Mouse (Mus musculus) neural tube, embryonic 15.5 days (tissue): Measurements from ENCODE around the gene Sox18. TPM values are rescaled to one million over a fixed set of nuclear protein-coding genes. Genes with fewer than 3 reads are reported as not detected.
A peak's percentile ranks its signal among the peaks of the same experiment; 100 is the strongest.

Source experiments
- ATAC-seq: fragments of 200-750 bp; cut with Nextera tagmentation; 2 replicates; pipeline ENCODE4 v1.8.0; 2017; ENCODE audit warnings: mild to moderate bottlenecking, moderate TSS enrichment, moderate library complexity; ENCODE audit not compliant: low FRiP score
- H3K27ac ChIP-seq: fragments of 300-500 bp; sonication (generic); replicated peaks from 2 replicates; pipeline ENCODE4 v1.5.1; 2015; ENCODE audit warnings: mild to moderate bottlenecking, inconsistent platforms
- H3K27me3 ChIP-seq: fragments of 300-500 bp; sonication (generic); replicated peaks from 2 replicates; pipeline ENCODE4 v1.6.1; 2015; ENCODE audit warnings: inconsistent platforms
- H3K36me3 ChIP-seq: fragments of 300-500 bp; sonication (generic); 2 replicates; pipeline ENCODE4 v1.6.1; 2015; ENCODE audit warnings: inconsistent platforms
- H3K4me1 ChIP-seq: fragments of 300-500 bp; sonication (generic); 2 replicates; pipeline ENCODE4 v1.6.1; 2015; ENCODE audit warnings: inconsistent platforms
- H3K4me2 ChIP-seq: fragments of 300-500 bp; sonication (generic); 2 replicates; pipeline ENCODE4 v1.6.1; 2015; ENCODE audit warnings: inconsistent platforms, mild to moderate bottlenecking, moderate library complexity
- H3K4me3 ChIP-seq: fragments of 300-500 bp; sonication (generic); replicated peaks from 2 replicates; pipeline ENCODE4 v1.5.1; 2015; ENCODE audit warnings: mild to moderate bottlenecking, inconsistent platforms
- H3K9ac ChIP-seq: fragments of 300-500 bp; sonication (generic); replicated peaks from 2 replicates; pipeline ENCODE4 v1.6.1; 2015; ENCODE audit warnings: mild to moderate bottlenecking, inconsistent platforms
- H3K9me3 ChIP-seq: fragments of 300-500 bp; sonication (generic); replicated peaks from 2 replicates; pipeline ENCODE4 v1.6.1; 2016; ENCODE audit warnings: inconsistent platforms
- WGBS: fragments of 180-500 bp; shearing (Covaris S2); methylation state at CpG from one replicate; pipeline ENCODE4 v1.1.7; 2015; ENCODE audit warnings: mixed read lengths; 5-methylcytosine and 5-hydroxymethylcytosine counted together
- polyA plus RNA-seq: library from polyadenylated mRNA; unstranded; fragments of >200 nt; fragmentation: Nextera tagmentation; extraction: Ambion mirVana; gene quantifications from 2 replicates; pipeline ENCODE4 v1.2.1, GENCODE M21; 2015

The Sox18 gene
- polyA plus RNA-seq, 1 experiment from 2014 or later = 21.0 TPM

GRCm38 (mm10) chr2:181679951-181680715 lies 8.7 kb upstream of the Sox18 start, which contains the start of gene Tcea2:
Gene Tcea2, plus strand, starts transcription at chr2:181680310.
- H3K27me3 ChIP-seq = no peaks in the 10 kb centered on the region
- peaks cover 5% of the 10 kb centered on the region; the same call in 1 of the 2 replicates for H3K36me3 ChIP-seq
- H3K9ac ChIP-seq = peak within 1 kb of the TSS; percentile 78
- H3K27ac ChIP-seq = peak within 1 kb of the TSS; percentile 76
- H3K9me3 ChIP-seq = no peaks in the 10 kb centered on the region
- H3K4me2 ChIP-seq = peak within 1 kb of the TSS; percentile 83
- peak; percentile 64 for ATAC-seq
- peaks cover 40% of the 10 kb centered on the region for H3K4me1 ChIP-seq
- WGBS = under 1% methylated on average over 69 of the region's 69 CpGs
- H3K4me3 ChIP-seq = peak within 1 kb of the TSS; percentile 58

GRCm38 (mm10) chr2:181678780-181679179 lies 7.3 kb upstream of the Sox18 start:
- ATAC-seq = peak; percentile 43
- H3K9ac ChIP-seq = no peak overlapping the region
- 0 out of 2 replicates have a peak, but pooled peaks cover 6% of the 10 kb centered on the region for H3K27me3 ChIP-seq
- H3K4me1 ChIP-seq = peaks cover 40% of the 10 kb centered on the region
- H3K4me2 ChIP-seq = no peak overlapping the region
- no peaks in the 10 kb centered on the region for H3K9me3 ChIP-seq
- H3K36me3 ChIP-seq = no peaks in the 10 kb centered on the region
- H3K4me3 ChIP-seq = no peak overlapping the region
- no peak overlapping the region for H3K27ac ChIP-seq
- WGBS = 51% methylated on average over 1 of the region's 1 CpGs

GRCm38 (mm10) chr2:181677755-181678098 lies 6.3 kb upstream of the Sox18 start:
- no peak overlapping the region for H3K27ac ChIP-seq
- 64% methylated on average over 3 of the region's 3 CpGs for WGBS

GRCm38 (mm10) chr2:181677096-181677754 lies 5.8 kb upstream of the Sox18 start:
- H3K9ac ChIP-seq = no peak overlapping the region
- WGBS = 54% methylated on average over 5 of the region's 5 CpGs
- no peak for ATAC-seq
- no peak overlapping the region for H3K4me2 ChIP-seq
- peaks cover 38% of the 10 kb centered on the region for H3K4me1 ChIP-seq
- peaks cover 22% of the 10 kb centered on the region for H3K27me3 ChIP-seq
- peak overlapping the region; percentile 64 for H3K27ac ChIP-seq
- H3K4me3 ChIP-seq = no peak overlapping the region
- H3K36me3 ChIP-seq = no peaks in the 10 kb centered on the region
- H3K9me3 ChIP-seq = no peaks in the 10 kb centered on the region

More at GRCm38 (mm10) chr2:181677755-181678098, 6.3 kb upstream of the Sox18 start:
- H3K4me3 ChIP-seq = no peak overlapping the region
- ATAC-seq = no peak
- H3K9ac ChIP-seq = no peak overlapping the region
- peaks cover 17% of the 10 kb centered on the region for H3K27me3 ChIP-seq
- no peak overlapping the region for H3K4me2 ChIP-seq
- no peaks in the 10 kb centered on the region for H3K9me3 ChIP-seq
- H3K4me1 ChIP-seq = peaks cover 40% of the 10 kb centered on the region
- no peaks in the 10 kb centered on the region for H3K36me3 ChIP-seq

- Histone ChIP-seq H3K27ac (peak overlapping the region; percentile 64), H3K4me3 (no peak overlapping the region), H3K36me3 (no peaks in the 10 kb centered on the region), H3K4me2 (no peak overlapping the region), H3K9ac (no peak overlapping the region), H3K27me3 (peaks cover 30% of the 10 kb centered on the region), H3K9me3 (no peaks in the 10 kb centered on the region), H3K4me1 (peaks cover 34% of the 10 kb centered on the region)
- ATAC-seq = no peak
- WGBS = 39% methylated on average over 2 of the region's 2 CpGs
These were observed 5.0 kb upstream of the Sox18 start for GRCm38 (mm10) chr2:181676424-181676823.

- H3K27me3 ChIP-seq = peaks cover 40% of the 10 kb centered on the region
- no peaks in the 10 kb centered on the region for H3K36me3 ChIP-seq
- peaks cover 34% of the 10 kb centered on the region for H3K4me1 ChIP-seq
- peak overlapping the region; percentile 44 for H3K4me2 ChIP-seq
- 0 out of 2 replicates have a peak overlapping the region, but pooled peaks have one; percentile 41 for H3K27ac ChIP-seq
- H3K9me3 ChIP-seq = no peaks in the 10 kb centered on the region
- H3K4me3 ChIP-seq = no peak overlapping the region
- no peak for ATAC-seq
- H3K9ac ChIP-seq = no peak overlapping the region
- WGBS = 4% methylated on average over 14 of the region's 14 CpGs
These were observed 4.0 kb upstream of the Sox18 start for GRCm38 (mm10) chr2:181675454-181675853.

- Histone ChIP-seq H3K9ac (no peak overlapping the region), H3K4me2 (no peak overlapping the region), H3K4me1 (peaks cover 38% of the 10 kb centered on the region), H3K36me3 (no peaks in the 10 kb centered on the region), H3K4me3 (no peak overlapping the region), H3K9me3 (no peaks in the 10 kb centered on the region), H3K27ac (0 out of 2 replicates have a peak overlapping the region, but pooled peaks have one; percentile 41), H3K27me3 (peaks cover 45% of the 10 kb centered on the region)
- WGBS = 82% methylated on average over 4 of the region's 4 CpGs
- no peak for ATAC-seq
These were observed 3.5 kb upstream of the Sox18 start for GRCm38 (mm10) chr2:181674934-181675333.

GRCm38 (mm10) chr2:181673501-181673900 lies 2.1 kb upstream of the Sox18 start:
- no peak for ATAC-seq
- no peak overlapping the region for H3K4me2 ChIP-seq
- no peak overlapping the region for H3K9ac ChIP-seq
- no peaks in the 10 kb centered on the region for H3K36me3 ChIP-seq
- H3K4me1 ChIP-seq = peaks cover 32% of the 10 kb centered on the region
- H3K27ac ChIP-seq = no peak overlapping the region; the same call in 1 of the 2 replicates
- 64% methylated on average over 1 of the region's 1 CpGs for WGBS
- peaks cover 58% of the 10 kb centered on the region for H3K27me3 ChIP-seq
- H3K9me3 ChIP-seq = no peaks in the 10 kb centered on the region
- no peak overlapping the region for H3K4me3 ChIP-seq

GRCm38 (mm10) chr2:181671984-181672383 lies 544 bp upstream of the Sox18 start:
- H3K4me3 ChIP-seq = peak overlapping the region; percentile 38; the same call in 1 of the 2 replicates
- peak overlapping the region; percentile 64 for H3K4me2 ChIP-seq
- no peaks in the 10 kb centered on the region for H3K36me3 ChIP-seq
- WGBS = 30% methylated on average over 7 of the region's 7 CpGs
- H3K4me1 ChIP-seq = peaks cover 32% of the 10 kb centered on the region
- ATAC-seq = no peak
- no peaks in the 10 kb centered on the region for H3K9me3 ChIP-seq
- no peak overlapping the region for H3K9ac ChIP-seq
- H3K27me3 ChIP-seq = peaks cover 67% of the 10 kb centered on the region
- H3K27ac ChIP-seq = no peak overlapping the region

GRCm38 (mm10) chr2:181670913-181671311 lies 528 bp downstream of the Sox18 start:
- Histone ChIP-seq H3K4me3 (peak overlapping the region; percentile 38), H3K9me3 (no peaks in the 10 kb centered on the region), H3K27me3 (peaks cover 67% of the 10 kb centered on the region), H3K4me1 (peaks cover 27% of the 10 kb centered on the region), H3K9ac (peak overlapping the region; percentile 32; the same call in 1 of the 2 replicates), H3K4me2 (peak overlapping the region; percentile 64), H3K36me3 (no peaks in the 10 kb centered on the region), H3K27ac (no peak overlapping the region)
- under 1% methylated on average over 41 of the region's 41 CpGs for WGBS
- ATAC-seq = no peak

- H3K4me2 ChIP-seq = peak overlapping the region; percentile 64
- peak overlapping the region; percentile 38 for H3K4me3 ChIP-seq
- peaks cover 67% of the 10 kb centered on the region for H3K27me3 ChIP-seq
- 2% methylated on average over 56 of the region's 56 CpGs for WGBS
- H3K9ac ChIP-seq = peak overlapping the region; percentile 4; the same call in 1 of the 2 replicates
- no peak overlapping the region for H3K27ac ChIP-seq
- H3K36me3 ChIP-seq = no peaks in the 10 kb centered on the region
- no peak for ATAC-seq
- no peaks in the 10 kb centered on the region for H3K9me3 ChIP-seq
- H3K4me1 ChIP-seq = peaks cover 22% of the 10 kb centered on the region
These were observed 1.0 kb downstream of the Sox18 start for GRCm38 (mm10) chr2:181670285-181670912.
